In the genomic region with DNA sequence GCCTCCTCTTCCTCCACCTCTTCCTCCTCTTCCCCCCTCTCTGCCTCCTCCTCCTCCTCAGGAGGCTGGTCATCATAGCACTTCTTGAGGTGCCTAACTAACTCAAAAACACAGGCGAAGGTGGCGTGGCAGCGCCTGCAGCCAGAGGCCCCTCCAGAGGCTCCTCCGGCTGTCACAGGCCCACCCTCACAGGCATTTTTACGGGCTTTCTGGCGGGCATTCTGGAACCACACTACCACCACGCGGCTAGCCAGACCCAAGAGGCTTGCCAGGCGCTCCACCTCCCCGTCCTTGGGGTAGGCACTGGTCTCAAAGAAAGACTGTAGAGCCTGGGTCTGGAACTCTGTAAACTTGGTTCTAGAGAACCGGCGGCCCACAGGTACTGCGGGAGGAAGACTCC, we compare ENCODE assay signal across 19 mouse cellular contexts. TPM values are rescaled to one million over a fixed set of nuclear protein-coding genes. Genes with fewer than 3 reads are reported as not detected.
DNase-seq lines count a peak whose midpoint lies in the region; ATAC-seq and TF ChIP-seq lines count a peak whose summit lies in the region.
"Had no signal": no experiment of that assay in that cellular context is flagged by ENCODE, and none has a peak within 500 bp of the region (broad histone marks: within the 10 kb centered on the region; RNA-seq: fewer than 3 reads in every experiment).

No protein-coding gene starts in this region.

- DNase-seq in cerebellum, adult 11 months, result peak; percentile 49
- DNase-seq in liver, embryonic 14.5 days (ENCODE audit: low read depth in 3 of 3, low spot score in 3 of 3), result no peak
- DNase-seq in liver (no peak), adipocyte (ENCODE audit: low spot score) (no peak)
- DNase-seq: embryo, embryonic 11 days; heart, postnatal 4 days; kidney, adult 18-20 months; lung, postnatal 4 days; thymus, adult 18-20 months; thymus, postnatal 36 days had no signal

- H3K27ac ChIP-seq in forebrain, embryonic 15.5 days (replicated peaks), result peak overlapping the region; percentile 46
- no peak overlapping the region for H3K27ac ChIP-seq in forebrain, embryonic 12.5 days
- H3K27ac ChIP-seq in liver, embryonic 14.5 days, result no peak overlapping the region
- H3K27ac ChIP-seq: heart, embryonic 10.5 days; hindbrain, embryonic 14.5 days; liver, embryonic 15.5 days; midbrain, embryonic 15.5 days had no signal

- no peaks in the 10 kb centered on the region for H3K27me3 ChIP-seq in forebrain, embryonic 15.5 days
- H3K27me3 ChIP-seq in forebrain, embryonic 12.5 days, result no peaks in the 10 kb centered on the region
- no peaks in the 10 kb centered on the region for H3K27me3 ChIP-seq in liver, embryonic 14.5 days (ENCODE audit: control insufficient read depth, insufficient read depth, low read length)
- H3K27me3 ChIP-seq: liver, embryonic 15.5 days; midbrain, embryonic 15.5 days had no signal

- WGBS in forebrain, embryonic 15.5 days, result 93% methylated on average over 13 of the region's 13 CpGs
- 92% methylated on average over 13 of the region's 13 CpGs for WGBS in forebrain, embryonic 12.5 days
- WGBS in liver, embryonic 14.5 days (ENCODE audit: insufficient replicate concordance), result 82% methylated on average over 13 of the region's 13 CpGs

- TF ChIP-seq CTCF in liver, embryonic 14.5 days (IDR thresholded peaks at IDR 0.05; ENCODE audit: low read depth), result no peak

- H3K36me3 ChIP-seq in forebrain, embryonic 15.5 days, result peaks cover 75% of the 10 kb centered on the region
- peaks cover 78% of the 10 kb centered on the region for H3K36me3 ChIP-seq in forebrain, embryonic 12.5 days (replicated peaks)
- no peaks in the 10 kb centered on the region; the same call in 1 of the 2 replicates for H3K36me3 ChIP-seq in liver, embryonic 14.5 days (replicated peaks; ENCODE audit: control insufficient read depth, insufficient read depth, low read depth)
- H3K36me3 ChIP-seq: liver, embryonic 15.5 days had no signal

- no peak for TF ChIP-seq EP300 in liver, embryonic 14.5 days (IDR thresholded peaks at IDR 0.05; ENCODE audit: low read depth)

- H3K4me1 ChIP-seq in forebrain, embryonic 15.5 days, result peaks cover 57% of the 10 kb centered on the region
- peaks cover 32% of the 10 kb centered on the region for H3K4me1 ChIP-seq in forebrain, embryonic 12.5 days
- H3K4me1 ChIP-seq in liver, embryonic 14.5 days (replicated peaks; ENCODE audit: control insufficient read depth in 2 of 2, insufficient read depth in 2 of 2, low read length in 1 of 2), result peaks cover 14 to 15% of the 10 kb centered on the region in 2 experiments

- no peak overlapping the region for H3K4me3 ChIP-seq in forebrain, embryonic 15.5 days
- no peak overlapping the region for H3K4me3 ChIP-seq in forebrain, embryonic 12.5 days (replicated peaks)
- H3K4me3 ChIP-seq in liver, embryonic 14.5 days (ENCODE audit: insufficient read depth in 1 of 2, low read depth in 2 of 2, low read length in 2 of 2), result no peak overlapping the region
- H3K4me3 ChIP-seq: heart, embryonic 10.5 days; midbrain, embryonic 15.5 days; myocyte had no signal

- no peaks in the 10 kb centered on the region for H3K9me3 ChIP-seq in forebrain, embryonic 15.5 days
- no peaks in the 10 kb centered on the region for H3K9me3 ChIP-seq in forebrain, embryonic 12.5 days
- H3K9me3 ChIP-seq in liver, embryonic 14.5 days (ENCODE audit: control insufficient read depth, low read length), result no peaks in the 10 kb centered on the region
- H3K9me3 ChIP-seq: heart, embryonic 10.5 days; liver, embryonic 15.5 days; midbrain, embryonic 15.5 days had no signal

- H3K9ac ChIP-seq in forebrain, embryonic 15.5 days (replicated peaks), result no peak overlapping the region
- H3K9ac ChIP-seq in forebrain, embryonic 12.5 days, result no peak overlapping the region
- H3K9ac ChIP-seq in liver, embryonic 14.5 days (replicated peaks), result no peak overlapping the region
- H3K9ac ChIP-seq: hindbrain, embryonic 14.5 days; liver, embryonic 15.5 days; midbrain, embryonic 15.5 days had no signal

- no peak overlapping the region for H3K4me2 ChIP-seq in forebrain, embryonic 15.5 days (replicated peaks)
- H3K4me2 ChIP-seq in forebrain, embryonic 12.5 days, result no peak overlapping the region
- H3K4me2 ChIP-seq in liver, embryonic 14.5 days (ENCODE audit: low read depth), result 0 out of 2 replicates have a peak overlapping the region, but pooled peaks have one; percentile 4
- H3K4me2 ChIP-seq: hindbrain, embryonic 14.5 days; midbrain, embryonic 15.5 days had no signal

- no peak for ATAC-seq in cerebellum, adult (ENCODE audit: insufficient number of reproducible peaks, low FRiP score, low TSS enrichment)
- no peak for ATAC-seq in forebrain, embryonic 15.5 days (replicated peaks)
- no peak for ATAC-seq in forebrain, embryonic 12.5 days (ENCODE audit: low FRiP score)
- no peak for ATAC-seq in liver, embryonic 14.5 days (ENCODE audit: insufficient read depth)
- ATAC-seq: inflammation-experienced regulatory T-cells, adult 6 months; midbrain, embryonic 15.5 days had no signal

RNA-seq across cellular contexts. Expression of a gene that starts 26.7 kb away (rescaled TPM):
- polyA plus RNA-seq in forebrain, embryonic 15.5 days (2015; fragmentation: Nextera tagmentation; extraction: Ambion mirVana), result 27.4 and 30.6 TPM in 2 replicates
- polyA plus RNA-seq in forebrain, embryonic 12.5 days (2016; fragmentation: Nextera tagmentation; extraction: Ambion mirVana), result 26.3 and 28.1 TPM in 2 replicates
- polyA plus RNA-seq in liver, embryonic 14.5 days (2012; rRNA removed), result 0.26 and 0.29 TPM in 2 replicates
- polyA plus RNA-seq in liver, embryonic 14.5 days (2014; fragmentation: Nextera tagmentation; extraction: Ambion mirVana), result 0.61 and 0.62 TPM in 2 replicates

RNA-seq across cellular contexts. Expression of a gene that starts 29.2 kb away (rescaled TPM):
- 52.2 and 52.3 TPM in 2 replicates for polyA plus RNA-seq in forebrain, embryonic 15.5 days (2015; fragmentation: Nextera tagmentation; extraction: Ambion mirVana)
- polyA plus RNA-seq in forebrain, embryonic 12.5 days (2016; fragmentation: Nextera tagmentation; extraction: Ambion mirVana), result 32.0 and 33.0 TPM in 2 replicates
- polyA plus RNA-seq in liver, embryonic 14.5 days (2012; rRNA removed), result 2.0 and 2.6 TPM in 2 replicates
- 4.3 and 4.6 TPM in 2 replicates for polyA plus RNA-seq in liver, embryonic 14.5 days (2014; fragmentation: Nextera tagmentation; extraction: Ambion mirVana)

RNA-seq across cellular contexts. Expression of a gene that starts 41.0 kb away (rescaled TPM):
- 11.4 and 13.0 TPM in 2 replicates for polyA plus RNA-seq in forebrain, embryonic 15.5 days (2015; fragmentation: Nextera tagmentation; extraction: Ambion mirVana)
- polyA plus RNA-seq in forebrain, embryonic 12.5 days (2016; fragmentation: Nextera tagmentation; extraction: Ambion mirVana), result 10.2 and 11.4 TPM in 2 replicates
- 12.7 and 13.4 TPM in 2 replicates for polyA plus RNA-seq in liver, embryonic 14.5 days (2012; rRNA removed)
- polyA plus RNA-seq in liver, embryonic 14.5 days (2014; fragmentation: Nextera tagmentation; extraction: Ambion mirVana), result 18.6 and 21.2 TPM in 2 replicates

RNA-seq across cellular contexts. Expression of a gene that starts 50.1 kb away (rescaled TPM):
- 67.1 and 70.8 TPM in 2 replicates for polyA plus RNA-seq in forebrain, embryonic 15.5 days (2015; fragmentation: Nextera tagmentation; extraction: Ambion mirVana)
- polyA plus RNA-seq in forebrain, embryonic 12.5 days (2016; fragmentation: Nextera tagmentation; extraction: Ambion mirVana), result 71.7 and 73.3 TPM in 2 replicates
- 14.4 and 31.0 TPM in 2 replicates for polyA plus RNA-seq in liver, embryonic 14.5 days (2012; rRNA removed)
- polyA plus RNA-seq in liver, embryonic 14.5 days (2014; fragmentation: Nextera tagmentation; extraction: Ambion mirVana), result 36.0 and 39.6 TPM in 2 replicates

RNA-seq across cellular contexts. Expression of a gene that starts 51.3 kb away (rescaled TPM):
- 37.4 and 38.3 TPM in 2 replicates for polyA plus RNA-seq in forebrain, embryonic 15.5 days (2015; fragmentation: Nextera tagmentation; extraction: Ambion mirVana)
- polyA plus RNA-seq in forebrain, embryonic 12.5 days (2016; fragmentation: Nextera tagmentation; extraction: Ambion mirVana), result 9.0 and 9.4 TPM in 2 replicates
- polyA plus RNA-seq in liver, embryonic 14.5 days (2012; rRNA removed), result 0.04 and 0.15 TPM in 2 replicates
- polyA plus RNA-seq in liver, embryonic 14.5 days (2014; fragmentation: Nextera tagmentation; extraction: Ambion mirVana), result 0.04 TPM in 1 of 2 replicates, not detected in the other
- polyA plus RNA-seq: inflammation-experienced regulatory T-cells, adult 6 months; myocyte had no signal

Comparison
In these comparisons a context has a peak if more than half of its experiments do, and no peak if none do; other contexts are left out.
1. RNA of a gene that starts 26.7 kb away (polyA plus RNA-seq): 27.4 to 30.6 TPM in forebrain, embryonic 15.5 days and 26.3 to 28.1 TPM in forebrain, embryonic 12.5 days; 0.26 to 0.62 TPM in liver, embryonic 14.5 days; every median in the first group is over 10 times any median in the second.